Mouse (Mus musculus): ENCODE measurements around the gene Minpp1. TPM values are rescaled to one million over a fixed set of nuclear protein-coding genes. Genes with fewer than 3 reads are reported as not detected.

Gene Minpp1
- total and polyA plus RNA-seq, 2 experiments from 2014 or later = 70.2 to 92.6 TPM

GRCm38 (mm10) chr19:32523769-32524515 lies 38.4 kb downstream of the Minpp1 start:
- WGBS = 84% methylated on average over 14 of the region's 14 CpGs

GRCm38 (mm10) chr19:32524516-32524860 lies 38.9 kb downstream of the Minpp1 start:
- Histone ChIP-seq H3K9ac (replicated peaks; ENCODE audit: low read length, poor library complexity, severe bottlenecking) (no peak overlapping the region), H3K9me3 (ENCODE audit: low read length) (no peaks in the 10 kb centered on the region), H3K4me2 (ENCODE audit: low read depth, low read length, poor library complexity, severe bottlenecking) (no peak overlapping the region), H3K36me3 (ENCODE audit: insufficient read depth, low read length) (no peaks in the 10 kb centered on the region), H3K27me3 (ENCODE audit: insufficient read depth, low read length) (no peaks in the 10 kb centered on the region), H3K4me1 (ENCODE audit: insufficient read depth, low read length) (no peaks in the 10 kb centered on the region), H3K27ac (ENCODE audit: low read depth, low read length) (no peak overlapping the region), H3K4me3 (ENCODE audit: low read depth, low read length) (no peak overlapping the region)
- WGBS = 78% methylated on average over 3 of the region's 3 CpGs
- no peak for TF ChIP-seq CTCF (IDR thresholded peaks at IDR 0.05)
- DNase-seq (ENCODE audit: low spot score) (no peak), ATAC-seq (ENCODE audit: low FRiP score) (no peak)

More at GRCm38 (mm10) chr19:32523769-32524515, 38.4 kb downstream of the Minpp1 start:
- Histone ChIP-seq H3K27ac (ENCODE audit: low read depth, low read length) (no peak overlapping the region), H3K4me2 (ENCODE audit: low read depth, low read length, poor library complexity, severe bottlenecking) (no peak overlapping the region), H3K4me3 (ENCODE audit: low read depth, low read length) (no peak overlapping the region), H3K27me3 (ENCODE audit: insufficient read depth, low read length) (no peaks in the 10 kb centered on the region), H3K4me1 (ENCODE audit: insufficient read depth, low read length) (no peaks in the 10 kb centered on the region), H3K9me3 (ENCODE audit: low read length) (no peaks in the 10 kb centered on the region), H3K36me3 (ENCODE audit: insufficient read depth, low read length) (no peaks in the 10 kb centered on the region), H3K9ac (replicated peaks; ENCODE audit: low read length, poor library complexity, severe bottlenecking) (no peak overlapping the region)
- ATAC-seq (ENCODE audit: low FRiP score) (no peak), DNase-seq (ENCODE audit: low spot score) (no peak)
- TF ChIP-seq CTCF (IDR thresholded peaks at IDR 0.05) = no peak

GRCm38 (mm10) chr19:32527139-32527538 lies 41.6 kb downstream of the Minpp1 start:
- TF ChIP-seq CTCF (IDR thresholded peaks at IDR 0.05) = no peak
- no peak overlapping the region for H3K27ac ChIP-seq (ENCODE audit: low read depth, low read length)

GRCm38 (mm10) chr19:32528723-32529122 lies 43.2 kb downstream of the Minpp1 start:
- H3K27ac ChIP-seq (ENCODE audit: low read depth, low read length) = no peak overlapping the region
- TF ChIP-seq CTCF (IDR thresholded peaks at IDR 0.05) = no peak
- no peaks in the 10 kb centered on the region for H3K36me3 ChIP-seq (ENCODE audit: insufficient read depth, low read length)
- no peak overlapping the region for H3K4me3 ChIP-seq (ENCODE audit: low read depth, low read length)
- no peaks in the 10 kb centered on the region for H3K4me1 ChIP-seq (ENCODE audit: insufficient read depth, low read length)
- whole genome bisulfite sequencing = 46% methylated on average over 3 of the region's 3 CpGs
- H3K9me3 ChIP-seq (ENCODE audit: low read length) = no peaks in the 10 kb centered on the region
- no peak for ATAC-seq (ENCODE audit: low FRiP score)
- H3K4me2 ChIP-seq (ENCODE audit: low read depth, low read length, poor library complexity, severe bottlenecking) = no peak overlapping the region
- no peaks in the 10 kb centered on the region for H3K27me3 ChIP-seq (ENCODE audit: insufficient read depth, low read length)
- no peak for DNase-seq (ENCODE audit: low spot score)
- no peak overlapping the region for H3K9ac ChIP-seq (replicated peaks; ENCODE audit: low read length, poor library complexity, severe bottlenecking)

More at GRCm38 (mm10) chr19:32527139-32527538, 41.6 kb downstream of the Minpp1 start:
- Histone ChIP-seq H3K9me3 (ENCODE audit: low read length) (no peaks in the 10 kb centered on the region), H3K4me2 (ENCODE audit: low read depth, low read length, poor library complexity, severe bottlenecking) (no peak overlapping the region), H3K36me3 (ENCODE audit: insufficient read depth, low read length) (no peaks in the 10 kb centered on the region), H3K27me3 (ENCODE audit: insufficient read depth, low read length) (no peaks in the 10 kb centered on the region), H3K9ac (replicated peaks; ENCODE audit: low read length, poor library complexity, severe bottlenecking) (no peak overlapping the region), H3K4me1 (ENCODE audit: insufficient read depth, low read length) (no peaks in the 10 kb centered on the region), H3K4me3 (ENCODE audit: low read depth, low read length) (no peak overlapping the region)
- 94% methylated on average over 5 of the region's 5 CpGs for WGBS
- no peak for ATAC-seq (ENCODE audit: low FRiP score)
- DNase-seq (ENCODE audit: low spot score) = no peak

GRCm38 (mm10) chr19:32529252-32529942 lies 43.8 kb downstream of the Minpp1 start:
- no peak overlapping the region for H3K9ac ChIP-seq (replicated peaks; ENCODE audit: low read length, poor library complexity, severe bottlenecking)
- no peaks in the 10 kb centered on the region for H3K36me3 ChIP-seq (ENCODE audit: insufficient read depth, low read length)
- no peaks in the 10 kb centered on the region for H3K27me3 ChIP-seq (ENCODE audit: insufficient read depth, low read length)
- H3K4me2 ChIP-seq (ENCODE audit: low read depth, low read length, poor library complexity, severe bottlenecking) = no peak overlapping the region
- 40% methylated on average over 11 of the region's 11 CpGs for WGBS
- H3K4me1 ChIP-seq (ENCODE audit: insufficient read depth, low read length) = no peaks in the 10 kb centered on the region
- ATAC-seq (ENCODE audit: low FRiP score) = no peak
- no peak overlapping the region for H3K4me3 ChIP-seq (ENCODE audit: low read depth, low read length)
- no peak for DNase-seq (ENCODE audit: low spot score)
- no peaks in the 10 kb centered on the region for H3K9me3 ChIP-seq (ENCODE audit: low read length)
- no peak for TF ChIP-seq CTCF (IDR thresholded peaks at IDR 0.05)
- H3K27ac ChIP-seq (ENCODE audit: low read depth, low read length) = no peak overlapping the region

- no peak overlapping the region for H3K9ac ChIP-seq (replicated peaks; ENCODE audit: low read length, poor library complexity, severe bottlenecking)
- H3K27ac ChIP-seq (ENCODE audit: low read depth, low read length) = no peak overlapping the region
- no peaks in the 10 kb centered on the region for H3K9me3 ChIP-seq (ENCODE audit: low read length)
- no peaks in the 10 kb centered on the region for H3K27me3 ChIP-seq (ENCODE audit: insufficient read depth, low read length)
- no peak for DNase-seq (ENCODE audit: low spot score)
- H3K4me1 ChIP-seq (ENCODE audit: insufficient read depth, low read length) = no peaks in the 10 kb centered on the region
- WGBS = 88% methylated on average over 7 of the region's 7 CpGs
- H3K4me2 ChIP-seq (ENCODE audit: low read depth, low read length, poor library complexity, severe bottlenecking) = no peak overlapping the region
- ATAC-seq (ENCODE audit: low FRiP score) = no peak
- no peak for TF ChIP-seq CTCF (IDR thresholded peaks at IDR 0.05)
- no peaks in the 10 kb centered on the region for H3K36me3 ChIP-seq (ENCODE audit: insufficient read depth, low read length)
- H3K4me3 ChIP-seq (ENCODE audit: low read depth, low read length) = no peak overlapping the region
Measured at GRCm38 (mm10) chr19:32530296-32530695, 44.7 kb downstream of the Minpp1 start.
